8 mouse cellular contexts compared by ENCODE assay signal in genomic region chr6:112865021-112865531, GRCm38 (mm10).
A peak's percentile ranks its signal among the peaks of the same experiment; 100 is the strongest.
DNase-seq lines count a peak whose midpoint lies in the region; ATAC-seq lines count a peak whose summit lies in the region.

No protein-coding gene starts in this region.

- no peak overlapping the region for H3K9ac ChIP-seq in embryonic facial prominence, embryonic 15.5 days
- H3K9ac ChIP-seq in hindbrain, embryonic 16.5 days (ENCODE audit: low read depth, low read length) = no peak overlapping the region

- no peak overlapping the region for H3K4me2 ChIP-seq in embryonic facial prominence, embryonic 15.5 days (replicated peaks)
- no peak overlapping the region; the same call in 1 of the 2 replicates for H3K4me2 ChIP-seq in hindbrain, embryonic 16.5 days (ENCODE audit: low read length)

- no peak overlapping the region for H3K4me3 ChIP-seq in embryonic facial prominence, embryonic 15.5 days (replicated peaks)
- no peak overlapping the region for H3K4me3 ChIP-seq in hindbrain, embryonic 16.5 days (ENCODE audit: low read length)

- 0 out of 2 replicates have a peak overlapping the region, but pooled peaks have one; percentile 17 for H3K27ac ChIP-seq in embryonic facial prominence, embryonic 15.5 days (replicated peaks)
- peak overlapping the region; percentile 61 for H3K27ac ChIP-seq in hindbrain, embryonic 16.5 days (ENCODE audit: low read depth, low read length)

- no peaks in the 10 kb centered on the region for H3K9me3 ChIP-seq in embryonic facial prominence, embryonic 15.5 days (replicated peaks)
- H3K9me3 ChIP-seq in hindbrain, embryonic 16.5 days (ENCODE audit: control insufficient read depth, low read length) = no peaks in the 10 kb centered on the region

- H3K4me1 ChIP-seq in embryonic facial prominence, embryonic 15.5 days = peaks cover 14% of the 10 kb centered on the region
- H3K4me1 ChIP-seq in hindbrain, embryonic 16.5 days (ENCODE audit: control insufficient read depth, insufficient read depth, low read depth, low read length) = peaks cover 25% of the 10 kb centered on the region

- peak; percentile 46 to 61 for DNase-seq in kidney, postnatal 4 days
- DNase-seq in kidney, postnatal 14 days = no peak
- DNase-seq in ovary, postnatal 10 days (ENCODE audit: low spot score) = peak; percentile 20
- DNase-seq in spleen, postnatal 36 days (ENCODE audit: low spot score in 2 of 2) = no peak
- no peak for DNase-seq in natural killer cell, adult 2 months (ENCODE audit: low spot score in 2 of 2)
- no peak for DNase-seq in layer of hippocampus, adult 9-10 months (ENCODE audit: low spot score)

- H3K27me3 ChIP-seq in embryonic facial prominence, embryonic 15.5 days = no peaks in the 10 kb centered on the region
- H3K27me3 ChIP-seq in hindbrain, embryonic 16.5 days (replicated peaks; ENCODE audit: control insufficient read depth, insufficient read depth, low read length) = no peaks in the 10 kb centered on the region

- no peaks in the 10 kb centered on the region for H3K36me3 ChIP-seq in embryonic facial prominence, embryonic 15.5 days
- no peaks in the 10 kb centered on the region for H3K36me3 ChIP-seq in hindbrain, embryonic 16.5 days (ENCODE audit: control insufficient read depth, insufficient read depth, low read length)

- 0 out of 2 replicates have a peak, but pooled peaks have one; percentile 19 for ATAC-seq in embryonic facial prominence, embryonic 15.5 days (ENCODE audit: insufficient number of reproducible peaks, low FRiP score, low TSS enrichment, low read depth)
- peak; percentile 77 for ATAC-seq in hindbrain, embryonic 16.5 days

- WGBS in embryonic facial prominence, embryonic 15.5 days = 28% methylated on average over 6 of the region's 6 CpGs
- 6% methylated on average over 6 of the region's 6 CpGs for WGBS in hindbrain, embryonic 16.5 days

Comparison
In these comparisons a context has a peak if more than half of its experiments do, and no peak if none do; other contexts are left out.
1. DNase-seq: peak in kidney, postnatal 4 days (2 of 2) and ovary, postnatal 10 days (single experiment); none in kidney, postnatal 14 days (single experiment), spleen, postnatal 36 days (0 of 2), natural killer cell, adult 2 months (0 of 2) and layer of hippocampus, adult 9-10 months (single experiment).